Mouse (Mus musculus) left cerebral cortex, postnatal 36 days (tissue): ENCODE measurements around the gene Pbx2. TPM values are rescaled to one million over a fixed set of nuclear protein-coding genes. Genes with fewer than 3 reads are reported as not detected.
"Not testable (repeated sequence)": the region's sequence is repeated elsewhere in the genome, so short reads cannot be mapped to it uniquely, and the experiment has no call there.

Experiments
- DNase-seq, 2 experiments: peaks; one replicate each; pipeline ENCODE4 v3.0.0; 2021 to 2022; ENCODE audit warnings: low spot score in 2 of 2, mixed read lengths in 1 of 2
- intact Hi-C: fragments of 180-260 bp; cut with DNase I; formaldehyde crosslinking; loops from one replicate; pipeline ENCODE4 v1.15.1; 2025
- total RNA-seq, 2 experiments: library from RNA; stranded (reverse); gene quantifications; 2 replicates each; pipeline ENCODE4 v1.2.3; 2021

The Pbx2 gene
- 10 to 100 TPM; 53.2 to 58.4 TPM for total RNA-seq

GRCm38 (mm10) chr17:34591029-34591993, at the start of gene Pbx2:
Gene Pbx2, plus strand, starts transcription at chr17:34591266.
- no peak for DNase-seq
- intact Hi-C loops = loop anchor here (5.0 to 10.0 kb wide), 2 partner anchors 557 to 646 kb away; partner anchors contain the start of genes Col11a2, Nfkbil1, Rxrb and Slc39a7

- intact Hi-C loops, DNase-seq: not testable (repeated sequence)
These were observed 47.5 kb upstream of the Pbx2 start for GRCm38 (mm10) chr17:34543567-34543966.

GRCm38 (mm10) chr17:34546797-34547196, 44.3 kb upstream of the Pbx2 start:
- intact Hi-C loops = no loop called here
- DNase-seq = no peak

GRCm38 (mm10) chr17:34547601-34548000, 43.5 kb upstream of the Pbx2 start:
- intact Hi-C loops = no loop called here
- DNase-seq = no peak

GRCm38 (mm10) chr17:34549156-34549555, 41.9 kb upstream of the Pbx2 start:
- no peak for DNase-seq
- intact Hi-C loops = no loop called here

GRCm38 (mm10) chr17:34549843-34550242, 41.2 kb upstream of the Pbx2 start:
- DNase-seq = no peak
- intact Hi-C loops = no loop called here

- intact Hi-C loops = loop anchor here (5.0 kb wide), 1 partner anchor 113 kb away; no protein-coding TSS in a partner anchor
- DNase-seq = peak; percentile 47 to 60
These were observed 35.6 kb upstream of the Pbx2 start for GRCm38 (mm10) chr17:34555483-34555882.

GRCm38 (mm10) chr17:34556406-34556805, 34.7 kb upstream of the Pbx2 start:
- intact Hi-C loops = loop anchor here (5.0 kb wide), 1 partner anchor 114 kb away; no protein-coding TSS in a partner anchor
- no peak for DNase-seq

GRCm38 (mm10) chr17:34557411-34557810, 33.7 kb upstream of the Pbx2 start:
- no peak for DNase-seq
- intact Hi-C loops = loop anchor here (5.0 kb wide), 1 partner anchor 115 kb away; no protein-coding TSS in a partner anchor

- intact Hi-C loops = loop anchor here (5.0 kb wide), 1 partner anchor 117 kb away; no protein-coding TSS in a partner anchor
- no peak for DNase-seq
These were observed 31.9 kb upstream of the Pbx2 start for GRCm38 (mm10) chr17:34559116-34559515.

- no peak for DNase-seq
- intact Hi-C loops = loop anchor here (5.0 kb wide), 1 partner anchor 118 kb away; no protein-coding TSS in a partner anchor
These were observed 31.2 kb upstream of the Pbx2 start for GRCm38 (mm10) chr17:34559895-34560294.

GRCm38 (mm10) chr17:34560438-34560837, 30.6 kb upstream of the Pbx2 start:
- intact Hi-C loops = no loop called here
- DNase-seq = no peak

- DNase-seq = no peak
- intact Hi-C loops = no loop called here
These were observed 29.9 kb upstream of the Pbx2 start for GRCm38 (mm10) chr17:34561200-34561599.

- no peak for DNase-seq
- intact Hi-C loops = no loop called here
These were observed 28.5 kb upstream of the Pbx2 start for GRCm38 (mm10) chr17:34562595-34562994.

- intact Hi-C loops = no loop called here
- no peak for DNase-seq
These were observed 27.7 kb upstream of the Pbx2 start for GRCm38 (mm10) chr17:34563354-34563753.

- DNase-seq = no peak
These were observed 27.1 kb upstream of the Pbx2 start, which contains the start of gene Notch4 for GRCm38 (mm10) chr17:34564003-34564421. Gene Notch4, plus strand, starts transcription at chr17:34564268.

GRCm38 (mm10) chr17:34564796-34565195, 26.3 kb upstream of the Pbx2 start:
- intact Hi-C loops = no loop called here
- DNase-seq = no peak

More at GRCm38 (mm10) chr17:34564003-34564421, 27.1 kb upstream of the Pbx2 start, which contains the start of gene Notch4:
- intact Hi-C loops = no loop called here

GRCm38 (mm10) chr17:34567311-34567710, 23.8 kb upstream of the Pbx2 start:
- no peak for DNase-seq
- intact Hi-C loops = no loop called here

GRCm38 (mm10) chr17:34568421-34568820, 22.6 kb upstream of the Pbx2 start:
- DNase-seq = no peak
- intact Hi-C loops = no loop called here

GRCm38 (mm10) chr17:34569919-34570318, 21.1 kb upstream of the Pbx2 start:
- no peak for DNase-seq
- intact Hi-C loops = no loop called here

- DNase-seq = no peak
- intact Hi-C loops = no loop called here
These were observed 19.2 kb upstream of the Pbx2 start for GRCm38 (mm10) chr17:34571875-34572274.
